Mouse (Mus musculus): ENCODE data around the gene Fam209.

GRCm38 (mm10) chr2:172481654-172482385, 9.5 kb downstream of the Fam209 start:
- TF ChIP-seq EP300 (optimal IDR thresholded peaks at IDR 0.05) = no peak
- TF ChIP-seq CTCF (IDR thresholded peaks at IDR 0.05; ENCODE audit: low read depth) = no peak
